Mouse (Mus musculus) thymus, adult 2 months (tissue): ENCODE data around the gene Sumf1. TPM values are rescaled to one million over a fixed set of nuclear protein-coding genes. Genes with fewer than 3 reads are reported as not detected.
A peak's percentile ranks its signal among the peaks of the same experiment; 100 is the strongest.

Source experiments
- DNase-seq: peaks from one replicate; pipeline ENCODE4 v3.0.0; 2021
- H3K27ac ChIP-seq: fragments of 200-500 bp; 2 replicates; pipeline ENCODE4 v1.5.1; 2012; ENCODE audit warnings: low read length, control low read depth; ENCODE audit not compliant: control insufficient read depth, insufficient read depth
- H3K27me3 ChIP-seq: fragments of 200-500 bp; 2 replicates; pipeline ENCODE4 v1.6.1; 2012; ENCODE audit warnings: mild to moderate bottlenecking, low read length, moderate library complexity, mixed read lengths; ENCODE audit not compliant: control insufficient read depth, insufficient read depth
- H3K36me3 ChIP-seq: fragments of 200-500 bp; 2 replicates; pipeline ENCODE4 v1.6.1; 2012; ENCODE audit warnings: mild to moderate bottlenecking, low read length, moderate library complexity; ENCODE audit not compliant: control insufficient read depth, insufficient read depth
- H3K4me1 ChIP-seq: fragments of 200-500 bp; replicated peaks from 2 replicates; pipeline ENCODE4 v1.6.1; 2012; ENCODE audit warnings: low read length; ENCODE audit not compliant: control insufficient read depth, insufficient read depth
- H3K4me3 ChIP-seq: fragments of 200-500 bp; 2 replicates; pipeline ENCODE4 v1.5.1; 2012; ENCODE audit warnings: mild to moderate bottlenecking, low read length, control low read depth, moderate library complexity; ENCODE audit not compliant: control insufficient read depth, insufficient read depth
- CTCF ChIP-seq: fragments of 200-500 bp; IDR thresholded peaks from 2 replicates; pipeline ENCODE4 v1.5.1; 2012; ENCODE audit warnings: mild to moderate bottlenecking, control low read depth, low read length, moderate library complexity, borderline replicate concordance; ENCODE audit not compliant: control insufficient read depth, poor library complexity, insufficient read depth; ENCODE audit errors: extremely low read depth
- POLR2A ChIP-seq: fragments of 200-500 bp; IDR thresholded peaks from 2 replicates; pipeline ENCODE4 v1.6.1; 2012; ENCODE audit warnings: mild to moderate bottlenecking, low read length, control low read depth, moderate library complexity; ENCODE audit not compliant: control insufficient read depth, poor library complexity, insufficient read depth; ENCODE audit errors: extremely low read depth
- WGBS: fragments of 180-500 bp; shearing (Covaris S2); methylation state at CpG from one replicate; pipeline ENCODE4 v1.1.7; 2018; 5-methylcytosine and 5-hydroxymethylcytosine counted together
- polyA plus RNA-seq: library from polyadenylated mRNA; depleted of rRNA; stranded (reverse); fragments of >200 nt; gene quantifications from 2 replicates; pipeline ENCODE4 v1.2.3, GENCODE M21; 2012

Gene Sumf1
- polyA plus RNA-seq, 1 experiment = 17.8 TPM

DNA sequence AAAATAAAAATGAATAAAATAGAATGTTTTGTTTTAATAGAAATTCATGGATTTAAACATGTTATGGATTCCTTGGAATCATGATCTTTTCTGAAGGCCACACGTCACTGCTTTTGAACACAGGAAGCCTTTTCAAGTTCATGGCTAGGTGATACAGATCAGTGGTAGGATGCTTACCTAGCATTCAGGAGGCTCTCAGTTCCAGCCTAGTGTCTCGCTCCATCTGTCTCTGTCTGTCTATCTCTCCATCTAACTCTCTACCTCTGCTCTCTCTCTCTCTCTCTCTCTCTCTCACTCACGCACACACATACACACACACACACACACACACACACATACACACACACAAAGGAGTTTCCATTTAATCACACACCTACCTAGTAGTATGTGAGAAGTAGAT is 15.9 kb downstream of the Sumf1 start:
- Histone ChIP-seq H3K27ac (no peak overlapping the region), H3K4me1 (peaks cover 6% of the 10 kb centered on the region), H3K27me3 (no peaks in the 10 kb centered on the region), H3K4me3 (no peak overlapping the region), H3K36me3 (peaks cover 4% of the 10 kb centered on the region; the same call in 1 of the 2 replicates)
- no peak for DNase-seq
- TF ChIP-seq CTCF (no peak), POLR2A (no peak)
- 46% methylated on average over 3 of the region's 3 CpGs for WGBS

DNA sequence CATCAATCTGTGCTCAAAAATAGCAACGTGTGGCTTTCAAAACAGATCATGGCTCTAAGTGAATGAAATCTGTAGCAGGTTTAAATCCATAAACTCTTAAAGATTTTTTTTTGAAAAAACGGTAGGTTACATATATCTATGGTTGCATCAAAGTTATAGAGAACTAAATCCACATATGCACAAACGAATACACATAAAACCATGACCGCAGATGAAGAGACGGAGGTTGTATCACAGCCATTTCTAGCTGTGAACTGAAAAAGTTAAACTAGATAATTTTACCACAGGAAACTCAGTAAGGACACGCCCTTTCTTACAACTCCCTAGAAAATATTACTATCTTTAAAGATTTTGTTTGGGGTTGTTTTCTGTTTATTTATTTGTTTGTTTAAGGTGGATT is 16.7 kb downstream of the Sumf1 start:
- no peak overlapping the region for H3K27ac ChIP-seq
- peaks cover 9% of the 10 kb centered on the region for H3K4me1 ChIP-seq
- TF ChIP-seq POLR2A = no peak
- no peak overlapping the region for H3K4me3 ChIP-seq
- peaks cover 4% of the 10 kb centered on the region; the same call in 1 of the 2 replicates for H3K36me3 ChIP-seq
- no peak for DNase-seq
- 73% methylated on average over 6 of the region's 6 CpGs for WGBS
- H3K27me3 ChIP-seq = no peaks in the 10 kb centered on the region

DNA sequence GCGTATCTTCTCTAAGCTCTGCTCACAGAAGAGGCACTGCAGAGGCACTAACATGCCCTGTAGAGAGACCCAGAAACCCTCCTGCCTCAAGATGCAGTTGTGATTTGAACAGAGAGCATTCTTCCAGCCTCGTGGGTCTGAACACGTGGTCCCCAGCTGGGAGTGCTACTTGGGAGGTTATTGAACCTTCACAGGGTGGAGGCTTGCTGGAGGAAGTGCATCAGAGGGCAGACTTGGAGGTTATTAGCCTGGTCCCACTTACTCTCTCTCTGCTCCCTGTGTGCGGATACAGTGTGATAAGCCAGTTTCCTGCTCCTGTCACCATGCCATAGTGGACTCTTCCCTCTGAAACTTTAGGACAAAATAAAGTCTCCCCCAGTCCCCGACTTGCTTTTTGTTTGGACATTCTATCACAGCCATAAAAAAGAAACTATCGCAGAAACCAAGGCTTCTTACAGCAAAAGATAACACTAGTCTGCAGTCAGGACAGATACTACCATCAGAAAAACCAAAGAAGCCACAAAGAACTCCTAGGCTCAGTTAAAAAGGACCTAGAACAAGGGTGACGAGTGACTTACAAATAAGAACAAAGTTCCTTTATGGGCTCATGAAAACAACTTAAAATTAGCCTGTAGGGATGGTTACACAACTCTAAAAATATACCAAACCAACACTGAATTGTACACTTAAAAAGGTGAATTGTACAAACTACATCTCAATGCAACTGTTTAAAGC is 17.3 kb downstream of the Sumf1 start:
- Histone ChIP-seq H3K4me3 (no peak overlapping the region), H3K4me1 (peaks cover 9% of the 10 kb centered on the region), H3K27ac (peak overlapping the region; percentile 8; the same call in 1 of the 2 replicates), H3K27me3 (no peaks in the 10 kb centered on the region), H3K36me3 (peaks cover 3% of the 10 kb centered on the region; the same call in 1 of the 2 replicates)
- TF ChIP-seq POLR2A (no peak), CTCF (no peak)
- no peak for DNase-seq
- WGBS = 58% methylated on average over 7 of the region's 7 CpGs

DNA sequence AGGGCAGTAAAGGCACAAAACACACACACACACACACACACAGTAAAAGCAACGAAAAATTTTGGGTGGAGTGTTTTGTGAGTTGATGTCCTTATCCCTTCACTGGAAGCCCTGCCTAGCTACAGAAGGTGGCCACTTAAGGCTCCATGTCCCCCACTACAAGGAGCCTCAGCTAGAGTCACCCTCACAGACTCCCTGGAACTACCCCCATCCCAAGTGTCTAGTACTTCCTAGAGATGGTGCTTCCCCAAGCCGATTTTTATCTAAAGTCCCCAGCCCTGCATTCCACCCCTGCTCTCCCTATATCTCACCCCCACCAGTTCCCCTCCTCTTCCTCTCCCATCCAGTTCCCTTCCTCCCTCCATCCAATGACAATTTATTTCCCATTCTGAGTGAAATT is 19.8 kb downstream of the Sumf1 start:
- whole genome bisulfite sequencing = 77% methylated on average over 2 of the region's 2 CpGs
- Histone ChIP-seq H3K4me3 (no peak overlapping the region), H3K4me1 (peaks cover 9% of the 10 kb centered on the region)

DNA sequence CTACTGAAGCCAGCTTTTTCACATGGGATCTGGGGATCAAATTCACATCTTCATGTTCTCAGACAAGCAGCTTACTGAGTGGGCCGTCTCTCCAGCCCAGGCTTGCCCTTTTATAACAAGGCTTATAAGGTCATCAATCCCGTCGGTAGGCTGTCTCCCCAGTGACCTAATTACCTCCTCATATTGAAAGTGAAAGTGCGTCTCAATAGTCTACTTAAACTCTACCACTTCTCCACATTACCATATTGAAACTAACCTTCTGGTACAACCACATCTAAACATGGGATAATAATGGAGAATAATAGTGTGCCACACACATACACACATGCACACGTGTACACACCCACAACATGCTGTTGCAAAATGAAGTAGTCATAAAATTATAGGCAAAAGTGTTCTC is 20.4 kb downstream of the Sumf1 start:
- 80% methylated on average over 5 of the region's 5 CpGs for WGBS
- no peaks in the 10 kb centered on the region for H3K36me3 ChIP-seq
- TF ChIP-seq CTCF (no peak), POLR2A (no peak)
- no peaks in the 10 kb centered on the region for H3K27me3 ChIP-seq
- peaks cover 9% of the 10 kb centered on the region for H3K4me1 ChIP-seq
- no peak overlapping the region for H3K4me3 ChIP-seq
- no peak for DNase-seq
- no peak overlapping the region for H3K27ac ChIP-seq

More for the DNA sequence above, 19.8 kb downstream of the Sumf1 start:
- no peak for DNase-seq
- TF ChIP-seq CTCF = no peak
- no peak for TF ChIP-seq POLR2A
- Histone ChIP-seq H3K27ac (no peak overlapping the region), H3K36me3 (no peaks in the 10 kb centered on the region), H3K27me3 (no peaks in the 10 kb centered on the region)

DNA sequence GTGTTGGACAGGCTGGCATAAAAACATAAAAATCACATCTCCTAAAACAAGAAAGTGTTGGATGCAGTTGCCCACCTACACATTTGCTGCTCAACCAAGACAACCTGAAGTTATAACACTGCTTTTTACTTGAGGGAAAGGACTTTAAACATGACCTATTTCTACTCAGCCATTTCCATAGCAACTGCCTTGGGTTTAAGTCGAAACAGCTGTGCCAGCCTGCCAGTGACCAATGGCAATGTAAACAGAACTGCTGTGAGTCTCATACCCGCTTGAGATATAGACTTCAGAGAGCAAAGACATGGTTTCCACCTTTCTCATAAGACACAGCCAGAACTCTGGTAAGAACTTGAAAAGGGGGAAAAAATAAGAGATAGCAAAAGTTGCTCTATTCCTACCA is 24.8 kb downstream of the Sumf1 start:
- Histone ChIP-seq H3K4me1 (peaks cover 5% of the 10 kb centered on the region; the same call in 1 of the 2 replicates), H3K27me3 (no peaks in the 10 kb centered on the region), H3K4me3 (no peak overlapping the region), H3K27ac (no peak overlapping the region), H3K36me3 (no peaks in the 10 kb centered on the region)
- no peak for DNase-seq
- TF ChIP-seq CTCF (no peak), POLR2A (no peak)
- 73% methylated on average over 2 of the region's 2 CpGs for WGBS
